Mouse (Mus musculus): ENCODE measurements around the gene Rnf149. TPM values are rescaled to one million over a fixed set of nuclear protein-coding genes. Genes with fewer than 3 reads are reported as not detected.
A peak's percentile ranks its signal among the peaks of the same experiment; 100 is the strongest.

Rnf149 gene
- polyA plus RNA-seq, 1 experiment, result 35.4 TPM

- no peak overlapping the region for H3K4me3 ChIP-seq (ENCODE audit: low read depth, low read length)
- H3K27ac ChIP-seq (ENCODE audit: insufficient read depth, low read length), result no peak overlapping the region
- H3K36me3 ChIP-seq (ENCODE audit: control insufficient read depth, insufficient read depth, low read length, poor library complexity, severe bottlenecking), result no peaks in the 10 kb centered on the region
- no peaks in the 10 kb centered on the region for H3K9me3 ChIP-seq (replicated peaks; ENCODE audit: control insufficient read depth, insufficient read depth, low read length, poor library complexity, severe bottlenecking)
- no peak overlapping the region for H3K9ac ChIP-seq (ENCODE audit: low read depth, poor library complexity, severe bottlenecking)
- 0 out of 2 replicates have a peak, but pooled peaks cover 3% of the 10 kb centered on the region for H3K27me3 ChIP-seq (ENCODE audit: control insufficient read depth, insufficient read depth, low read length, poor library complexity, severe bottlenecking)
- no peaks in the 10 kb centered on the region for H3K4me1 ChIP-seq (ENCODE audit: control insufficient read depth, insufficient read depth, low read length)
- TF ChIP-seq CTCF (IDR thresholded peaks at IDR 0.05; ENCODE audit: low read depth, low read length), result no peak
- no peak for TF ChIP-seq EP300 (IDR thresholded peaks at IDR 0.05; ENCODE audit: insufficient read depth, low read depth, low read length)
Observed at GRCm38 (mm10) chr1:39581215-39581614, 4.0 kb upstream of the Rnf149 start.

- Histone ChIP-seq H3K27me3 (ENCODE audit: control insufficient read depth, insufficient read depth, low read length, poor library complexity, severe bottlenecking) (0 out of 2 replicates have a peak, but pooled peaks cover 3% of the 10 kb centered on the region), H3K9me3 (replicated peaks; ENCODE audit: control insufficient read depth, insufficient read depth, low read length, poor library complexity, severe bottlenecking) (no peaks in the 10 kb centered on the region), H3K36me3 (ENCODE audit: control insufficient read depth, insufficient read depth, low read length, poor library complexity, severe bottlenecking) (no peaks in the 10 kb centered on the region), H3K27ac (ENCODE audit: insufficient read depth, low read length) (no peak overlapping the region), H3K4me3 (ENCODE audit: low read depth, low read length) (no peak overlapping the region), H3K4me1 (ENCODE audit: control insufficient read depth, insufficient read depth, low read length) (peaks cover 2% of the 10 kb centered on the region), H3K9ac (ENCODE audit: low read depth, poor library complexity, severe bottlenecking) (no peak overlapping the region)
- no peak for TF ChIP-seq EP300 (IDR thresholded peaks at IDR 0.05; ENCODE audit: insufficient read depth, low read depth, low read length)
- TF ChIP-seq POLR2A (IDR thresholded peaks at IDR 0.05; ENCODE audit: insufficient read depth, low read length), result no peak
- TF ChIP-seq CTCF (IDR thresholded peaks at IDR 0.05; ENCODE audit: low read depth, low read length), result no peak
Observed at GRCm38 (mm10) chr1:39579139-39579538, 1.9 kb upstream of the Rnf149 start.

- H3K4me1 ChIP-seq (ENCODE audit: control insufficient read depth, insufficient read depth, low read length), result peaks cover 2% of the 10 kb centered on the region
- H3K27ac ChIP-seq (ENCODE audit: insufficient read depth, low read length), result no peak overlapping the region
- TF ChIP-seq EP300 (IDR thresholded peaks at IDR 0.05; ENCODE audit: insufficient read depth, low read depth, low read length), result no peak
- no peak for TF ChIP-seq POLR2A (IDR thresholded peaks at IDR 0.05; ENCODE audit: insufficient read depth, low read length)
- no peak for TF ChIP-seq CTCF (IDR thresholded peaks at IDR 0.05; ENCODE audit: low read depth, low read length)
- no peaks in the 10 kb centered on the region; the same call in 1 of the 2 replicates for H3K36me3 ChIP-seq (ENCODE audit: control insufficient read depth, insufficient read depth, low read length, poor library complexity, severe bottlenecking)
- H3K9ac ChIP-seq (ENCODE audit: low read depth, poor library complexity, severe bottlenecking), result no peak overlapping the region
- no peaks in the 10 kb centered on the region for H3K9me3 ChIP-seq (replicated peaks; ENCODE audit: control insufficient read depth, insufficient read depth, low read length, poor library complexity, severe bottlenecking)
- H3K27me3 ChIP-seq (ENCODE audit: control insufficient read depth, insufficient read depth, low read length, poor library complexity, severe bottlenecking), result 0 out of 2 replicates have a peak, but pooled peaks cover 3% of the 10 kb centered on the region
- H3K4me3 ChIP-seq (ENCODE audit: low read depth, low read length), result no peak overlapping the region
Observed at GRCm38 (mm10) chr1:39578446-39578845, 1.2 kb upstream of the Rnf149 start.

- TF ChIP-seq POLR2A (IDR thresholded peaks at IDR 0.05; ENCODE audit: insufficient read depth, low read length), result no peak
- no peak for TF ChIP-seq CTCF (IDR thresholded peaks at IDR 0.05; ENCODE audit: low read depth, low read length)
- no peak for TF ChIP-seq EP300 (IDR thresholded peaks at IDR 0.05; ENCODE audit: insufficient read depth, low read depth, low read length)
- H3K9ac ChIP-seq (ENCODE audit: low read depth, poor library complexity, severe bottlenecking), result peak overlapping the region; percentile 96
- H3K27me3 ChIP-seq (ENCODE audit: control insufficient read depth, insufficient read depth, low read length, poor library complexity, severe bottlenecking), result no peaks in the 10 kb centered on the region
- H3K27ac ChIP-seq (ENCODE audit: insufficient read depth, low read length), result peak overlapping the region; percentile 61; the same call in 1 of the 2 replicates
- H3K36me3 ChIP-seq (ENCODE audit: control insufficient read depth, insufficient read depth, low read length, poor library complexity, severe bottlenecking), result no peaks in the 10 kb centered on the region; the same call in 1 of the 2 replicates
- H3K4me1 ChIP-seq (ENCODE audit: control insufficient read depth, insufficient read depth, low read length), result peaks cover 2% of the 10 kb centered on the region
- peak overlapping the region; percentile 71 for H3K4me3 ChIP-seq (ENCODE audit: low read depth, low read length)
- H3K9me3 ChIP-seq (replicated peaks; ENCODE audit: control insufficient read depth, insufficient read depth, low read length, poor library complexity, severe bottlenecking), result no peaks in the 10 kb centered on the region
Observed at GRCm38 (mm10) chr1:39576431-39577243, 568 bp downstream of the Rnf149 start.

DNA sequence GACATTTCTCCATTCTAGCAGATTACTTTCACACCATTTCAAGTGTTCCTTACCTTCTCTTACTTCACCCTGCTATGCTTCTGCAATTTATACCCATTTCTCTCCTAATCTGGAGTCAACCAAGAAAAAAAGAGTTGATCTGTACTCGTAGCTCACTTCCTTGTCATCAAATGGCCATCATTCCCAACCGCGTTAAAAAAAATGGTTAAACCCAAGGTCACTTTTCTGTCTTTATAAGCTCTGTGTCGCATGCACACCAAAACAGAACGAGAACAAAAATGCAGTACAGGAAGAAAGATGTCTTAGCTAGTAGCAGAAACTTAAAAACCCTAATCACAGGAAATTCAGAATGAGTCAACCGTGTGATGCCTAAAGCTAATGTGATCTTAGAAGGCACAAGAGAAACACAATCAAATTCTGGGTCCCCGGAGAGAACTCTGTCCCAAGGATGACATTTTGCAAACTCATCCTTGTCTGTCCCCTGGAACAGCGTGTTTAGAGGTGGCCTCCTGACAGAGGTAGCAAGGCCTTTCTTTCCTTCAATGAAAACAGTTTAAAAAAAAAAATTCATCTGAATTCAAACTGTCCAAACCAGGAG is 1.3 kb downstream of the Rnf149 start:
- Histone ChIP-seq H3K27me3 (ENCODE audit: control insufficient read depth, insufficient read depth, low read length, poor library complexity, severe bottlenecking) (no peaks in the 10 kb centered on the region), H3K9ac (ENCODE audit: low read depth, poor library complexity, severe bottlenecking) (peak overlapping the region; percentile 96), H3K9me3 (replicated peaks; ENCODE audit: control insufficient read depth, insufficient read depth, low read length, poor library complexity, severe bottlenecking) (no peaks in the 10 kb centered on the region), H3K4me3 (ENCODE audit: low read depth, low read length) (peak overlapping the region; percentile 71), H3K27ac (ENCODE audit: insufficient read depth, low read length) (no peak overlapping the region), H3K36me3 (ENCODE audit: control insufficient read depth, insufficient read depth, low read length, poor library complexity, severe bottlenecking) (no peaks in the 10 kb centered on the region; the same call in 1 of the 2 replicates), H3K4me1 (ENCODE audit: control insufficient read depth, insufficient read depth, low read length) (peaks cover 2% of the 10 kb centered on the region)
- TF ChIP-seq CTCF (IDR thresholded peaks at IDR 0.05; ENCODE audit: low read depth, low read length), result no peak
- no peak for TF ChIP-seq EP300 (IDR thresholded peaks at IDR 0.05; ENCODE audit: insufficient read depth, low read depth, low read length)
- no peak for TF ChIP-seq POLR2A (IDR thresholded peaks at IDR 0.05; ENCODE audit: insufficient read depth, low read length)

- Histone ChIP-seq H3K36me3 (ENCODE audit: control insufficient read depth, insufficient read depth, low read length, poor library complexity, severe bottlenecking) (no peaks in the 10 kb centered on the region; the same call in 1 of the 2 replicates), H3K9ac (ENCODE audit: low read depth, poor library complexity, severe bottlenecking) (no peak overlapping the region), H3K27ac (ENCODE audit: insufficient read depth, low read length) (no peak overlapping the region), H3K4me1 (ENCODE audit: control insufficient read depth, insufficient read depth, low read length) (peaks cover 2% of the 10 kb centered on the region), H3K9me3 (replicated peaks; ENCODE audit: control insufficient read depth, insufficient read depth, low read length, poor library complexity, severe bottlenecking) (no peaks in the 10 kb centered on the region), H3K4me3 (ENCODE audit: low read depth, low read length) (no peak overlapping the region), H3K27me3 (ENCODE audit: control insufficient read depth, insufficient read depth, low read length, poor library complexity, severe bottlenecking) (no peaks in the 10 kb centered on the region)
- TF ChIP-seq EP300 (IDR thresholded peaks at IDR 0.05; ENCODE audit: insufficient read depth, low read depth, low read length), result no peak
- TF ChIP-seq CTCF (IDR thresholded peaks at IDR 0.05; ENCODE audit: low read depth, low read length), result no peak
- TF ChIP-seq POLR2A (IDR thresholded peaks at IDR 0.05; ENCODE audit: insufficient read depth, low read length), result no peak
Observed at GRCm38 (mm10) chr1:39573890-39574289, 3.3 kb downstream of the Rnf149 start.
